Mouse (Mus musculus) embryonic facial prominence, embryonic 15.5 days (tissue): ENCODE measurements around the gene Olfr608. TPM values are rescaled to one million over a fixed set of nuclear protein-coding genes. Genes with fewer than 3 reads are reported as not detected.
"Not testable (repeated sequence)": the region's sequence is repeated elsewhere in the genome, so short reads cannot be mapped to it uniquely, and the experiment has no call there.

Experiments
- ATAC-seq: fragments of 200-750 bp; cut with Nextera tagmentation; 2 replicates; pipeline ENCODE4 v1.8.0; 2017; ENCODE audit warnings: low read depth, moderate TSS enrichment; ENCODE audit not compliant: insufficient number of reproducible peaks, low FRiP score, low TSS enrichment
- H3K27ac ChIP-seq: fragments of 300-500 bp; sonication (generic); replicated peaks from 2 replicates; pipeline ENCODE4 v1.5.1; 2015; ENCODE audit warnings: mild to moderate bottlenecking, inconsistent platforms
- H3K27me3 ChIP-seq: fragments of 300-500 bp; sonication (generic); 2 replicates; pipeline ENCODE4 v1.6.1; 2015; ENCODE audit warnings: inconsistent platforms
- H3K36me3 ChIP-seq: fragments of 300-500 bp; sonication (generic); 2 replicates; pipeline ENCODE4 v1.6.1; 2015; ENCODE audit warnings: mild to moderate bottlenecking, inconsistent platforms
- H3K4me1 ChIP-seq: fragments of 300-500 bp; sonication (generic); 2 replicates; pipeline ENCODE4 v1.6.1; 2015; ENCODE audit warnings: inconsistent platforms
- H3K4me2 ChIP-seq: fragments of 300-500 bp; sonication (generic); replicated peaks from 2 replicates; pipeline ENCODE4 v1.6.1; 2015; ENCODE audit warnings: mild to moderate bottlenecking, inconsistent platforms
- H3K4me3 ChIP-seq: fragments of 300-500 bp; sonication (generic); replicated peaks from 2 replicates; pipeline ENCODE4 v1.5.1; 2015; ENCODE audit warnings: mild to moderate bottlenecking, inconsistent platforms
- H3K9ac ChIP-seq: fragments of 300-500 bp; sonication (generic); 2 replicates; pipeline ENCODE4 v1.6.1; 2015; ENCODE audit warnings: inconsistent platforms
- H3K9me3 ChIP-seq: fragments of 300-500 bp; sonication (generic); replicated peaks from 2 replicates; pipeline ENCODE4 v1.6.1; 2016; ENCODE audit warnings: inconsistent platforms
- WGBS: fragments of 180-500 bp; shearing (Covaris S2); methylation state at CpG from one replicate; pipeline ENCODE4 v1.1.7; 2015; 5-methylcytosine and 5-hydroxymethylcytosine counted together
- polyA plus RNA-seq: library from polyadenylated mRNA; unstranded; fragments of >200 nt; fragmentation: Nextera tagmentation; extraction: Ambion mirVana; gene quantifications from 2 replicates; pipeline ENCODE4 v1.2.1, GENCODE M21; 2015

Olfr608 gene
- 0.14 and 0.25 TPM in 2 replicates for polyA plus RNA-seq

- Histone ChIP-seq H3K4me2 (no peak within 1 kb of the TSS), H3K4me3 (no peak within 1 kb of the TSS), H3K36me3 (no peaks in the 10 kb centered on the region), H3K27me3 (no peaks in the 10 kb centered on the region), H3K9me3 (no peaks in the 10 kb centered on the region), H3K9ac (no peak within 1 kb of the TSS), H3K27ac (no peak within 1 kb of the TSS), H3K4me1 (no peaks in the 10 kb centered on the region)
- no peak for ATAC-seq
Measured at GRCm38 (mm10) chr7:103469577-103469976, at the start of gene Olfr608. TSS of gene Olfr608 (plus strand) at chr7:103469877.

- H3K4me2 ChIP-seq = no peak within 1 kb of the TSS
- H3K36me3 ChIP-seq = no peaks in the 10 kb centered on the region
- no peak within 1 kb of the TSS for H3K9ac ChIP-seq
- H3K4me3 ChIP-seq = no peak within 1 kb of the TSS
- 79% methylated on average over 1 of the region's 1 CpGs for WGBS
- no peaks in the 10 kb centered on the region for H3K9me3 ChIP-seq
- H3K27me3 ChIP-seq = no peaks in the 10 kb centered on the region
- no peak for ATAC-seq
- no peaks in the 10 kb centered on the region for H3K4me1 ChIP-seq
- no peak within 1 kb of the TSS for H3K27ac ChIP-seq
Measured at GRCm38 (mm10) chr7:103445339-103445738, 24.3 kb upstream of the Olfr608 start, which contains the start of gene Olfr605. TSS of gene Olfr605 (minus strand) at chr7:103445439.

GRCm38 (mm10) chr7:103448746-103449145, 20.9 kb upstream of the Olfr608 start, which contains the start of gene Olfr606:
TSS of gene Olfr606 (plus strand) at chr7:103449046.
- H3K4me2 ChIP-seq = no peak within 1 kb of the TSS
- 85% methylated on average over 2 of the region's 2 CpGs for WGBS
- no peak within 1 kb of the TSS for H3K27ac ChIP-seq
- no peak within 1 kb of the TSS for H3K9ac ChIP-seq
- no peaks in the 10 kb centered on the region for H3K27me3 ChIP-seq
- ATAC-seq = no peak
- no peaks in the 10 kb centered on the region for H3K4me1 ChIP-seq
- no peak within 1 kb of the TSS for H3K4me3 ChIP-seq
- H3K36me3 ChIP-seq = no peaks in the 10 kb centered on the region
- no peaks in the 10 kb centered on the region for H3K9me3 ChIP-seq

GRCm38 (mm10) chr7:103460590-103460989, 9.1 kb upstream of the Olfr608 start:
- H3K4me3 ChIP-seq = no peak overlapping the region

GRCm38 (mm10) chr7:103477106-103477505, 7.4 kb downstream of the Olfr608 start:
- not testable (repeated sequence) for ATAC-seq, H3K4me2 ChIP-seq

More at GRCm38 (mm10) chr7:103460590-103460989, 9.1 kb upstream of the Olfr608 start:
- WGBS = 84% methylated on average over 5 of the region's 5 CpGs
- no peaks in the 10 kb centered on the region for H3K36me3 ChIP-seq
- H3K9ac ChIP-seq = no peak overlapping the region
- no peak for ATAC-seq
- no peak overlapping the region for H3K27ac ChIP-seq
- no peaks in the 10 kb centered on the region for H3K27me3 ChIP-seq
- H3K4me1 ChIP-seq = no peaks in the 10 kb centered on the region
- H3K9me3 ChIP-seq = no peaks in the 10 kb centered on the region
- H3K4me2 ChIP-seq = no peak overlapping the region

GRCm38 (mm10) chr7:103497962-103498361, 28.3 kb downstream of the Olfr608 start, which contains the start of gene Olfr609:
TSS of gene Olfr609 (minus strand) at chr7:103498062.
- 49% methylated on average over 1 of the region's 1 CpGs for WGBS

More at GRCm38 (mm10) chr7:103477106-103477505, 7.4 kb downstream of the Olfr608 start:
- not testable (repeated sequence) for H3K9ac ChIP-seq, H3K4me1 ChIP-seq, H3K36me3 ChIP-seq, H3K9me3 ChIP-seq, H3K27ac ChIP-seq, H3K27me3 ChIP-seq, H3K4me3 ChIP-seq
- WGBS = 86% methylated on average over 9 of the region's 9 CpGs

GRCm38 (mm10) chr7:103512022-103512421, 42.3 kb downstream of the Olfr608 start, which contains the start of gene Olfr610:
TSS of gene Olfr610 (minus strand) at chr7:103512122.
- Histone ChIP-seq H3K27ac (no peak within 1 kb of the TSS), H3K36me3 (no peaks in the 10 kb centered on the region), H3K4me3 (no peak within 1 kb of the TSS), H3K4me2 (no peak within 1 kb of the TSS), H3K27me3 (no peaks in the 10 kb centered on the region), H3K9me3 (no peaks in the 10 kb centered on the region), H3K4me1 (no peaks in the 10 kb centered on the region), H3K9ac (no peak within 1 kb of the TSS)
- no peak for ATAC-seq
- whole genome bisulfite sequencing = 86% methylated on average over 2 of the region's 2 CpGs

More at GRCm38 (mm10) chr7:103497962-103498361, 28.3 kb downstream of the Olfr608 start, which contains the start of gene Olfr609:
- Histone ChIP-seq H3K9ac (no peak within 1 kb of the TSS), H3K4me1 (no peaks in the 10 kb centered on the region), H3K36me3 (no peaks in the 10 kb centered on the region), H3K27ac (no peak within 1 kb of the TSS), H3K9me3 (no peaks in the 10 kb centered on the region), H3K4me3 (no peak within 1 kb of the TSS), H3K4me2 (no peak within 1 kb of the TSS), H3K27me3 (no peaks in the 10 kb centered on the region)
- no peak for ATAC-seq

- not testable (repeated sequence) for H3K4me3 ChIP-seq, H3K36me3 ChIP-seq, H3K4me1 ChIP-seq, ATAC-seq, H3K9ac ChIP-seq, H3K27me3 ChIP-seq, H3K27ac ChIP-seq, H3K4me2 ChIP-seq, H3K9me3 ChIP-seq
- 78% methylated on average over 1 of the region's 1 CpGs for WGBS
Measured at GRCm38 (mm10) chr7:103520746-103521145, 51.1 kb downstream of the Olfr608 start, which contains the start of gene Olfr611. TSS of gene Olfr611 (minus strand) at chr7:103520846.

Other genes with a start within 250 kb of the Olfr608 start
- not detected in 2 replicates for gene Usp17ld, start 217.4 kb upstream of the Olfr608 start, polyA plus RNA-seq
- gene Olfr596, start 164.2 kb upstream of the Olfr608 start, polyA plus RNA-seq = not detected in 2 replicates
- gene Olfr597, start 153.6 kb upstream of the Olfr608 start, polyA plus RNA-seq = 0.15 TPM in 1 of 2 replicates, not detected in the other
- gene Olfr598, start 146.3 kb upstream of the Olfr608 start, polyA plus RNA-seq = 0.12 and 0.55 TPM in 2 replicates
- gene Olfr599, start 134.0 kb upstream of the Olfr608 start, polyA plus RNA-seq = not detected in 2 replicates
- gene Olfr600, start 120.2 kb upstream of the Olfr608 start, polyA plus RNA-seq = not detected in 2 replicates
- gene Olfr601, start 107.2 kb upstream of the Olfr608 start, polyA plus RNA-seq = 0.22 and 0.43 TPM in 2 replicates
- gene Olfr603, start 83.7 kb upstream of the Olfr608 start, polyA plus RNA-seq = not detected in 2 replicates
- gene Usp17lc, start 54.8 kb upstream of the Olfr608 start, polyA plus RNA-seq = not detected in 2 replicates
- gene Olfr605, start 24.4 kb upstream of the Olfr608 start, polyA plus RNA-seq = not detected in 2 replicates
- 0.16 TPM in 1 of 2 replicates, not detected in the other for gene Olfr606, start 20.8 kb upstream of the Olfr608 start, polyA plus RNA-seq
- 0.18 TPM in 1 of 2 replicates, not detected in the other for gene Olfr607, start 5.7 kb upstream of the Olfr608 start, polyA plus RNA-seq
- not detected in 2 replicates for gene Olfr609, start 28.2 kb downstream of the Olfr608 start, polyA plus RNA-seq
- 0.28 TPM in 1 of 2 replicates, not detected in the other for gene Olfr610, start 42.2 kb downstream of the Olfr608 start, polyA plus RNA-seq
- not detected in 2 replicates for gene Olfr611, start 51.0 kb downstream of the Olfr608 start, polyA plus RNA-seq
- 0.26 and 0.27 TPM in 2 replicates for gene Olfr612, start 72.8 kb downstream of the Olfr608 start, polyA plus RNA-seq
- gene Olfr613, start 78.2 kb downstream of the Olfr608 start, polyA plus RNA-seq = 0.08 and 0.11 TPM in 2 replicates
- gene Olfr615, start 86.2 kb downstream of the Olfr608 start, polyA plus RNA-seq = 0.25 and 0.29 TPM in 2 replicates
- gene Olfr616, start 99.3 kb downstream of the Olfr608 start, polyA plus RNA-seq = 0.11 TPM in 2 replicates
- gene Olfr617, start 103.2 kb downstream of the Olfr608 start, polyA plus RNA-seq = not detected in 2 replicates
- gene Olfr618, start 120.2 kb downstream of the Olfr608 start, polyA plus RNA-seq = 0.07 TPM in 1 of 2 replicates, not detected in the other
- 0.20 TPM in 1 of 2 replicates, not detected in the other for gene Olfr619, start 130.7 kb downstream of the Olfr608 start, polyA plus RNA-seq
- 0.21 and 0.24 TPM in 2 replicates for gene Olfr620, start 142.7 kb downstream of the Olfr608 start, polyA plus RNA-seq
- 0.29 and 0.68 TPM in 2 replicates for gene Olfr622, start 172.8 kb downstream of the Olfr608 start, polyA plus RNA-seq
- not detected in 2 replicates for gene Olfr623, start 193.8 kb downstream of the Olfr608 start, polyA plus RNA-seq
- gene Olfr624, start 201.3 kb downstream of the Olfr608 start, polyA plus RNA-seq = 0.04 and 0.07 TPM in 2 replicates
- gene Olfr625-ps1, start 212.8 kb downstream of the Olfr608 start, polyA plus RNA-seq = not detected in 2 replicates
- gene Olfr243, start 244.8 kb downstream of the Olfr608 start, polyA plus RNA-seq = 0.17 TPM in 1 of 2 replicates, not detected in the other